Mouse (Mus musculus): ENCODE results near the gene Atp2c2.

DNA sequence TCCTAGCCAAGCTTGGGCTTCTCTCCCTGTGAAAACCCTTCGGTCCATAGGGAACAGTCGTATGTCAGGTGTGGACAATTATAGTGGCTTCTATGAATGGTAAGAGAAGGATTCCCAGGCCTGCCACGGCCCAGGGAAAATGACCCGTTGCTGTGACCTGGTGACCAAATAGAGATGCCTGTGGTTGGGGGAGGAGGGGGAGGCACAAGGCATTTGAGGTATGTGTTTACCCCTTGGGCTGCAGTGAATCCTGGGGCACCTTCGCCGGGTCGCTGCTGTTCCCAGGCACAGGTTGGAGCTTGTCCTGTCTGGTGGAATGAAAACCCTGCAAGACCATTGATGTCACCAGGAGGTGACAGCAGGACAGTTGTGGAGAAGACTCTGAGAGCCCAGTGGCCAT, 5.1 kb upstream of the Atp2c2 start:
- TF ChIP-seq POLR2A (IDR thresholded peaks at IDR 0.05; ENCODE audit: low read depth, low read length) (no peak), CTCF (IDR thresholded peaks at IDR 0.05; ENCODE audit: extremely low read depth, insufficient read length, insufficient replicate concordance, low read depth, low read length) (no peak)
